Mouse (Mus musculus): ENCODE results near the gene Sar1b. TPM values are rescaled to one million over a fixed set of nuclear protein-coding genes. Genes with fewer than 3 reads are reported as not detected.

The Sar1b gene
- polyA plus RNA-seq, 1 experiment from 2014 or later, result 128 TPM

DNA sequence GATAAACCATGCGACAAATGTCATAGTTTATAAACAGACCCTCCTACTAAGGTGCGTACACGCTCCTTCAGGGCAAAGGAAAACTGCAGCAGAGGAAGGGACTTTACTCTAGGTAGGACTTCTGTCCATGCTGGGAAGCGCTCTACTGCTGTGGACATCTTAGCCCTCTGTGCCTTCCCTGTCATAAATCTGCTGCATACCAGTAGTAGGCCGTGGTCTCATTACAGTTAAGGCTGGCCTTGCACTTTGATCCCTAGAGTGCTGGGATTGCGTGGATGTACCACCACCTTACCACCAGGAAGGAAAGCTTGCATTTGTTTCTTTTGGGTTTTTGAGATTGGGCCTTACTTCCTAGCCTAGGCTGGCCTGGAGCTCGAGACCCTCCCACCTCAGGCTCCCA lies 27.2 kb downstream of the Sar1b start:
- no peak overlapping the region for H3K4me2 ChIP-seq
- H3K9me3 ChIP-seq (ENCODE audit: control insufficient read depth, low read length), result no peaks in the 10 kb centered on the region
- H3K36me3 ChIP-seq (ENCODE audit: control insufficient read depth, insufficient read depth, low read length), result peaks cover 3% of the 10 kb centered on the region
- DNase-seq (ENCODE audit: low spot score, missing footprints), result no peak
- H3K4me3 ChIP-seq (ENCODE audit: low read depth, low read length), result no peak overlapping the region
- H3K27ac ChIP-seq (ENCODE audit: low read depth, low read length), result no peak overlapping the region
- H3K27me3 ChIP-seq (ENCODE audit: control insufficient read depth, insufficient read depth, low read length), result no peaks in the 10 kb centered on the region
- 96% methylated on average over 7 of the region's 7 CpGs for WGBS
- no peak for ATAC-seq (ENCODE audit: low FRiP score)
- no peaks in the 10 kb centered on the region for H3K4me1 ChIP-seq (ENCODE audit: control insufficient read depth, insufficient read depth, low read length)
- H3K9ac ChIP-seq (ENCODE audit: low read length), result no peak overlapping the region

DNA sequence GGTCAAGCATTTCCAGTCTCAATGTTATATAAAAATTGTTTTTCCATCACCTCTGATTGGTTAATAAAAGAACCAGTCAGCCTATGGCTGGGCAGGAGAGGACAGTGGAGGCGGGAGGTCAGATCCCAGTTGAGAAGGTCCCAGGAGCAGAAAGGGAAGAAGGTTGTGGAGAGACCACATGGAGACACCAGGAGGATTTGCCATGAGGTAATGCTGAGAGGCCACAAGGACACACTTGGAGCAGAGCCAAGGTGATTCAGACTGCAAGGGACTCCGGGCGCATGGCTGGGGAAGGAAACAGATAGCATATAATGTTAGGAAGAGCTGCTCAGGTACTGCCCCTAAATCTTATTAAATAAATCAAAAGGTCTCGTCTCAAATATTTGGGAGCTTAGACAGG lies 32.8 kb downstream of the Sar1b start:
- Histone ChIP-seq H3K4me3 (ENCODE audit: low read depth, low read length) (no peak overlapping the region), H3K4me1 (ENCODE audit: control insufficient read depth, insufficient read depth, low read length) (no peaks in the 10 kb centered on the region), H3K9ac (ENCODE audit: low read length) (no peak overlapping the region), H3K4me2 (no peak overlapping the region), H3K27ac (ENCODE audit: low read depth, low read length) (no peak overlapping the region), H3K36me3 (ENCODE audit: control insufficient read depth, insufficient read depth, low read length) (peaks cover under 1% of the 10 kb centered on the region), H3K9me3 (ENCODE audit: control insufficient read depth, low read length) (no peaks in the 10 kb centered on the region), H3K27me3 (ENCODE audit: control insufficient read depth, insufficient read depth, low read length) (no peaks in the 10 kb centered on the region)
- 91% methylated on average over 4 of the region's 4 CpGs for WGBS
- ATAC-seq (ENCODE audit: low FRiP score) (no peak), DNase-seq (ENCODE audit: low spot score, missing footprints) (no peak)

DNA sequence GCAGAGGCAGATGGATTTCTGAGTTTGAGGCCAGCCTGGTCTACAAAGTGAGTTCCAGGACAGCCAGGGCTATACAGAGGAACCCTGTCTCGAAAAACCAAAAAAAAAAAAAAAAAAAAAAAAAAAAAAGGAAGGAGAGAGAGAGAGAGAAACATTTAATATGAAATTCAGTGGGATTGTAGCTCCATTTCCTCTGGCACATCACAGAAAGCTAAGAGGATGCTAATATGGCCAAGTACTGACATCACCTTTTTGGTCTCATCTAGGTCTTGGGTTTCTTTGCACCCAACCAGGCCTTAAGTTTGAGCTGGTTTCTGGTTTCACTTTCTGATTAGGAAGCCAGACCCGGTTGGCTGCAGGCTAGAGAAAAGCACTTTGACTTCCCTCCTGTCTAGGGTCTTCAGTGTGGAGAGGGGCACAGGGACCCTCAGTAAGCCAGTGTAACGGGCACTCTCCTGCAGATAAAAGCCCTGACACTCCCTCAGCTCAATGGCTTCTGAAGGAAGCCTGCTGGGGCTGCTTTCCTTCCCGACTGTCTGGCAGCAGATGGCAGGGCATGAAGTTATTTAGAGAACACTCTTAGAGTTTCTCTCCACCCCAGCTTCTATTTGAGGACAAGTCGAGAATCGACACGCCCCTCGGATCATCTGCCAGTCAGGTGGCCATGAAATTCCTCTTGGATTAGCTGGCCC lies 37.3 kb downstream of the Sar1b start:
- H3K27ac ChIP-seq (ENCODE audit: low read depth, low read length), result no peak overlapping the region
- no peak overlapping the region for H3K4me3 ChIP-seq (ENCODE audit: low read depth, low read length)
- no peak overlapping the region for H3K9ac ChIP-seq (ENCODE audit: low read length)
- ATAC-seq (ENCODE audit: low FRiP score), result no peak
- H3K36me3 ChIP-seq (ENCODE audit: control insufficient read depth, insufficient read depth, low read length), result no peaks in the 10 kb centered on the region
- no peaks in the 10 kb centered on the region for H3K4me1 ChIP-seq (ENCODE audit: control insufficient read depth, insufficient read depth, low read length)
- H3K4me2 ChIP-seq, result no peak overlapping the region
- no peaks in the 10 kb centered on the region for H3K27me3 ChIP-seq (ENCODE audit: control insufficient read depth, insufficient read depth, low read length)
- H3K9me3 ChIP-seq (ENCODE audit: control insufficient read depth, low read length), result no peaks in the 10 kb centered on the region
- WGBS, result 47% methylated on average over 7 of the region's 8 CpGs
- no peak for DNase-seq (ENCODE audit: low spot score, missing footprints)

DNA sequence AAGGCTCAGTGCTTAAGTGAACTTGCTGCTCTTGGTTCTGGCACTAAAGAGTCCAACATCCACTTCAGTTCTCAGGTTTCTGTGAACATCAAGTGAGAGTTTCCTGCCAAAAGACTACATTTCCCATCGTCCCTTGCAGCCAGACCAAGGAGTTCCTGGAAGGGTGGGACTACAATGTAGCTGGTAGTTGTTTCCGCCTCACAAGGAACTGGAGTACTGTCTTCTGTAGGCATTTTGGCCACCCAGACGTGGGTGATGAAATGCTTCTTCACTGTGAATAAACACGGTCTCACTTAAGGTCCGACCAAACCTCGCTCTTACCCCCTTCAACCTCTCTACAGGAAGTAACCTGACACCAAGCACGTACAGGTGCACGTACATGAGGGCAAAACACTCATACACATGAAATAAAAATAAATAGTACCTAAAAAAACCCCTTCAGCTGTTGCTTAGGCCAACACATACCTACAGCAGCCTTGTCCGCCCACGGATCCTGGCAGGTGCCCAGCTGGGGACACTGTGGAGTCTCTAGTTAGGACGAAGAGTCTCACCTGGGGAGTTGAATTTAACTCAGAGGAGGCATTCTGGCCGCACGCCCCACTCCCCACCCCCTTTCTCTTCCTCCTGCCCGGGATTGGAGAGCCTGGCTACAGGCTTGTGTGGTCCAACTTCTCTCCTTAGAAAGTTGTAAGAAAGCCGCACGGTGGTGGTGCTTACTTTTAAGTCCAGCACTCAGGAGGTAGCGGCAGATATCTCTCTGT lies 41.9 kb downstream of the Sar1b start:
- DNase-seq (ENCODE audit: low spot score, missing footprints) (peak; percentile 96), ATAC-seq (ENCODE audit: low FRiP score) (peak; percentile 69)
- no peak overlapping the region for H3K27ac ChIP-seq (ENCODE audit: low read depth, low read length)

DNA sequence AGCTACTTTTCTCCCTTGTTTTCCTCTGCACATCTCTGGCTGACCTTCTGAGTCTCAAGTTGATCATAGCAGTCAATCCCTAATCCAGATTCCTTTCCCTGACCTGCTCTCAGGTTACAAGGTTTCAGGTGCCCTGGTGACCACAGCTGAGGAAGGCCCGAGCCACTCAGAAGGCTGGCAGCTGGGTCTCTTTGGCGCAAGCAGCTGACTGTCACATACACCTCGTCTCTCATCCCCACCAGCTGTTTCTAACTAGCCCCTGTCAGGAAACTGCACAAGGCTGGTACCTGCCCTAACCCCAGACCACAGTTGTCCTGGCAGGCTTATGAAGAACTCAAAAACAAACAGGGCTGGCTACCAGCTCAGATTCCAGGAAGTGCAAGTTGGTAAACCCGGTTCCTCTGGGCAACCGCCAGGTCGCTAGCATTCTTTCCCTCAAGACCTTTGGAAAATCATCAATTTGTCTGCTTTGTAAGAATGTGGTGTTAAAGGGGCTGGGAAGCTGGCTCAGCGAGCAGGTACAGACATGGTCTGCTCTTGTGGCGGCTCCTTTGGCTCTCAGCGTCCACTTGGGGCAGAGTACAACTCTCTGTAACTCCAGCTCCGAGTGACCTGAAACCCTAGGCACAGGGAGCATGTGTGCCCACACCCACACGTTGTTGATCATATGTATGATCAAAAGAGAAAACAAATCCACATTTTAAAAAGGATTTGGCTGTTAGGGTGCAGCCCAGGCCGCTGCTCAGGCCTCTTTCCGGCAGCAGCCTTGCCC lies 43.8 kb downstream of the Sar1b start:
- H3K4me2 ChIP-seq, result no peak overlapping the region
- 61% methylated on average over 13 of the region's 13 CpGs for WGBS
- H3K27ac ChIP-seq (ENCODE audit: low read depth, low read length), result no peak overlapping the region
- H3K9ac ChIP-seq (ENCODE audit: low read length), result no peak overlapping the region
- no peaks in the 10 kb centered on the region for H3K4me1 ChIP-seq (ENCODE audit: control insufficient read depth, insufficient read depth, low read length)
- H3K27me3 ChIP-seq (ENCODE audit: control insufficient read depth, insufficient read depth, low read length), result no peaks in the 10 kb centered on the region
- DNase-seq (ENCODE audit: low spot score, missing footprints), result no peak
- no peak for ATAC-seq (ENCODE audit: low FRiP score)
- H3K9me3 ChIP-seq (ENCODE audit: control insufficient read depth, low read length), result no peaks in the 10 kb centered on the region; the same call in 1 of the 2 replicates
- no peak overlapping the region for H3K4me3 ChIP-seq (ENCODE audit: low read depth, low read length)
- no peaks in the 10 kb centered on the region for H3K36me3 ChIP-seq (ENCODE audit: control insufficient read depth, insufficient read depth, low read length)

More for the DNA sequence above, 41.9 kb downstream of the Sar1b start:
- Histone ChIP-seq H3K9ac (ENCODE audit: low read length) (peak overlapping the region; percentile 57), H3K4me3 (ENCODE audit: low read depth, low read length) (peak overlapping the region; percentile 41), H3K4me2 (peak overlapping the region; percentile 59), H3K4me1 (ENCODE audit: control insufficient read depth, insufficient read depth, low read length) (no peaks in the 10 kb centered on the region), H3K27me3 (ENCODE audit: control insufficient read depth, insufficient read depth, low read length) (no peaks in the 10 kb centered on the region), H3K36me3 (ENCODE audit: control insufficient read depth, insufficient read depth, low read length) (no peaks in the 10 kb centered on the region), H3K9me3 (ENCODE audit: control insufficient read depth, low read length) (no peaks in the 10 kb centered on the region)
- WGBS, result 17% methylated on average over 17 of the region's 17 CpGs

DNA sequence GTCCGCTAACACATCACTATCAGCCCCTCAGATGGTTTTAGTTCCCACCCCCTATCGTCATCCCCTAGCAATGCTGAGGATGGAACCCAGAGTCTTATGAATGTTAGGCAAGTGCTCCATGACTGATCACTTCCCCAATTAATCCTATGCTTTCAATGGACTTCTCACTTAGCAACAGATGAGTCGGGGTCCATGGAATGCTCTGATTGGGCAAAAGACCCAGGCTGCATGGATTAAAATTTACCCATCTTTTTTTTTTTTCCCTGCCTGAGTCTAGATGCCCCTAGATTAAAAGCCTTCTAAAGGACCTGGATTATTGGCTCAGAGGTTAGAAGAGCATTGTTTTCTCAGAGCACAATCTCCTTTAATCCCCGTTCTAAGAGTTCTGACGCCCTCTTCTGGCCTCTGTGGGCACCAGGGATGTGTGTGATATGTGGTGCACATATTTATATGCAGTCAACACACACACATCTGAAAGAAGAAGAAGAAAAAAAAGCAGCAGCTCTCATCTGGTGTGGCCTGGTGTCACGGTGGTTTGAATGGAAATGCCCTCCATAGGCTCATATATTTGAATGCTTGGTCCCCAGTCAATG lies 46.2 kb downstream of the Sar1b start:
- Histone ChIP-seq H3K27ac (ENCODE audit: low read depth, low read length) (no peak overlapping the region), H3K4me3 (ENCODE audit: low read depth, low read length) (no peak overlapping the region), H3K27me3 (ENCODE audit: control insufficient read depth, insufficient read depth, low read length) (no peaks in the 10 kb centered on the region), H3K4me1 (ENCODE audit: control insufficient read depth, insufficient read depth, low read length) (no peaks in the 10 kb centered on the region), H3K9me3 (ENCODE audit: control insufficient read depth, low read length) (no peaks in the 10 kb centered on the region; the same call in 1 of the 2 replicates), H3K36me3 (ENCODE audit: control insufficient read depth, insufficient read depth, low read length) (no peaks in the 10 kb centered on the region), H3K9ac (ENCODE audit: low read length) (no peak overlapping the region), H3K4me2 (no peak overlapping the region)
- ATAC-seq (ENCODE audit: low FRiP score), result no peak
- 62% methylated on average over 6 of the region's 6 CpGs for WGBS
- DNase-seq (ENCODE audit: low spot score, missing footprints), result peak; percentile 85

DNA sequence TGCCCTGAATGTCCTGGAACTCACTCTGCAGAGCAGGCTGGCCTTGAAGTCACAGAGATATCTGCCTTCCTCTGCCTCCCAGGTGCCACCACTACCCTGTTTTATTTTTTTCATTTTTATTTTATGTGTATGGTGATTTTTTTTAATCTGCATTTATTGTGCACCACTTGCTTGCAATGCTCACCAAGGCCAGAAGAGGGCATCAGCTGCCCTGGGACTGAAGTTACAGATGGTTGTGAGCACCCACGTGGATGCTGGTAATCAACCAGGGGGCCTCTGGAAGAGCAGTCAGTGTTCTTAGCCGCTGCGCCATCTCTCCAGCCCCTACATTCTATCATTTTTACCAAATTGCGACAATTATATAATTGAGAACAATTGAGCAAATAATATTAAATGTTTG lies 47.7 kb downstream of the Sar1b start:
- no peak overlapping the region for H3K9ac ChIP-seq (ENCODE audit: low read length)
- no peak overlapping the region for H3K27ac ChIP-seq (ENCODE audit: low read depth, low read length)
- WGBS, result 87% methylated on average over 4 of the region's 4 CpGs
- no peaks in the 10 kb centered on the region for H3K36me3 ChIP-seq (ENCODE audit: control insufficient read depth, insufficient read depth, low read length)
- no peak overlapping the region for H3K4me3 ChIP-seq (ENCODE audit: low read depth, low read length)
- ATAC-seq (ENCODE audit: low FRiP score) (no peak), DNase-seq (ENCODE audit: low spot score, missing footprints) (no peak)
- no peaks in the 10 kb centered on the region for H3K27me3 ChIP-seq (ENCODE audit: control insufficient read depth, insufficient read depth, low read length)
- no peaks in the 10 kb centered on the region; the same call in 1 of the 2 replicates for H3K9me3 ChIP-seq (ENCODE audit: control insufficient read depth, low read length)
- no peaks in the 10 kb centered on the region for H3K4me1 ChIP-seq (ENCODE audit: control insufficient read depth, insufficient read depth, low read length)
- H3K4me2 ChIP-seq, result no peak overlapping the region

DNA sequence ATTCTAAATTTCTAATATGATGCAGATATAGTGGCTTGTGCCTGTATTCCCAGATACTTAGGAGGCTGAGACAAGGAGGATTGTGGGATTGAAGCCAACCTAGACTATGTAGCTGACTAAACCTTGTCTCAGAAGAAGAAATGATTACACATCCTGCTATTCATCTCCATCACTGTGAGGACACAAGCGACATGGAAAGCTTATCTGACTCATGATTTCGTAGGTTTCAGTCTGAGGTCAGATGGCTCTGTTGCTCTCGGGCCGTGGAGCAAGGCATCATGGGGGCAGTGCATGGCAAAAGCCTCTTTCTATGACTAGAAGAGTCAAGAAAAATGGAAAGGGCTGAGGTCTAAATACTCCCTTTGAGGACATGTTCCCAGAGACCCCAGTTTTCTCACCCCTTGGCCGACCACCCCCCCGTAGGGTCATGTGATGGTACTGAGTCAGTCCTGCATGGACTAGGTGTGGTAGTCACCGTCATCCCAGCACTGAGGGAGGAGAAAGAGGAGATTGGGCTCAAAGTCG lies 48.6 kb downstream of the Sar1b start:
- ATAC-seq (ENCODE audit: low FRiP score), result no peak
- Histone ChIP-seq H3K27ac (ENCODE audit: low read depth, low read length) (no peak overlapping the region), H3K27me3 (ENCODE audit: control insufficient read depth, insufficient read depth, low read length) (no peaks in the 10 kb centered on the region), H3K9ac (ENCODE audit: low read length) (no peak overlapping the region), H3K4me3 (ENCODE audit: low read depth, low read length) (no peak overlapping the region), H3K9me3 (ENCODE audit: control insufficient read depth, low read length) (no peaks in the 10 kb centered on the region; the same call in 1 of the 2 replicates), H3K4me2 (no peak overlapping the region), H3K36me3 (ENCODE audit: control insufficient read depth, insufficient read depth, low read length) (no peaks in the 10 kb centered on the region), H3K4me1 (ENCODE audit: control insufficient read depth, insufficient read depth, low read length) (no peaks in the 10 kb centered on the region)
- DNase-seq (ENCODE audit: low spot score, missing footprints), result no peak
- WGBS, result 89% methylated on average over 8 of the region's 8 CpGs

All from midbrain, embryonic 11.5 days (tissue).